Mouse (Mus musculus): ENCODE results near the gene Csf2rb. TPM values are rescaled to one million over a fixed set of nuclear protein-coding genes. Genes with fewer than 3 reads are reported as not detected.
"Not testable (repeated sequence)": the region's sequence is repeated elsewhere in the genome, so short reads cannot be mapped to it uniquely, and the experiment has no call there.

Gene Csf2rb
- total and polyA plus RNA-seq, 2 experiments: 1.8 to 3.6 TPM

DNA sequence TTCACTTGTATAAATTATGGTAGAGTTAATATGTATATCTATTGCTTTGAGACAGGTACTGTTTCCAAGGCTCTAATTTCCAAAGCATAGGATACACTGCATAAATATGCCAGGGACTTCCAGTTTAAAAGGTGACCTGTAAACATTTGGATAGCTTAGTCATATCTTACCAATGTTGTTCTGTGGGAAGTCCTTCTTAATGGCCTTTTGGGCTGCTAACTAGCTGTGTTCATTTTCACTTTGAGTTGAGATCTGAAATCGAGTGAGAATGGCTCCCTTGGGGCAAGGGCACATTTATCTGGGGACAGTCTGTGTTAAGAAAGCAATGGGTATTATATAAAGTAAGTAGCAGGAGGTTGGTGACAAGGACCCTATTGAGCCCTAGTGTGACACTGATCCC, 2.2 kb upstream of the Csf2rb start:
- H3K4me3 ChIP-seq (ENCODE audit: insufficient read depth, low read depth, low read length): no peak overlapping the region
- H3K79me2 ChIP-seq (ENCODE audit: control insufficient read depth, insufficient read depth, low read length): no peaks in the 10 kb centered on the region
- H3K36me3 ChIP-seq (ENCODE audit: control insufficient read depth, insufficient read depth, low read length): no peaks in the 10 kb centered on the region
- TF ChIP-seq CTCF (IDR thresholded peaks at IDR 0.05; ENCODE audit: low read depth, low read length) (no peak), POLR2A (IDR thresholded peaks at IDR 0.05; ENCODE audit: extremely low read depth, insufficient read depth, low read length) (no peak)
- no peaks in the 10 kb centered on the region for H3K27me3 ChIP-seq (ENCODE audit: control insufficient read depth, insufficient read depth, low read length)
- no peak for DNase-seq (ENCODE audit: extremely low read depth, low read depth, low spot score)
- H3K27ac ChIP-seq (replicated peaks; ENCODE audit: insufficient read depth, low read depth, low read length): no peak overlapping the region
- H3K9ac ChIP-seq (ENCODE audit: low read depth, low read length): no peak overlapping the region
- no peaks in the 10 kb centered on the region for H3K4me1 ChIP-seq (ENCODE audit: control insufficient read depth, insufficient read depth, low read length)
- 63% methylated on average over 1 of the region's 1 CpGs for WGBS

DNA sequence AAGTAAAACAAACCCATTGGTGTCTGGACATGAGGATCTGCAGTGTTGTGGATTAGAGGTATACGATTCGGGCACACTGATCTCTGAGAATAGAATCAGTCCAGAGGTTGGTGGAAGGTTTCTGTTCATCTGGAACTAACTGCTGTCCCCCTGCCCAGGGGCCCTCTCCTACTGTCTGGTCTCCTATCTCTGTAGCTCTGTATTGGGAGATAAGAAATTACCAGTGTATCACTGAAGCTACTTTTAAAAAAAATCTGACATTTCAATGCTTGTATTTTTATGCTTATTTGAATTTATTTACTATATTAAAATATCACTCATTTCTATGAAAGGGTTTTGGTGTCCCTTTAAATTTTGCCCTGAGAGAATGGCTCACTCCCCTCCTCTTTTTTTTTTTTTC, 1.3 kb upstream of the Csf2rb start:
- Histone ChIP-seq H3K27me3 (ENCODE audit: control insufficient read depth, insufficient read depth, low read length) (no peaks in the 10 kb centered on the region), H3K79me2 (ENCODE audit: control insufficient read depth, insufficient read depth, low read length) (no peaks in the 10 kb centered on the region), H3K4me3 (ENCODE audit: insufficient read depth, low read depth, low read length) (no peak overlapping the region), H3K36me3 (ENCODE audit: control insufficient read depth, insufficient read depth, low read length) (no peaks in the 10 kb centered on the region), H3K4me1 (ENCODE audit: control insufficient read depth, insufficient read depth, low read length) (no peaks in the 10 kb centered on the region), H3K27ac (replicated peaks; ENCODE audit: insufficient read depth, low read depth, low read length) (no peak overlapping the region), H3K9ac (ENCODE audit: low read depth, low read length) (no peak overlapping the region)
- no peak for DNase-seq (ENCODE audit: extremely low read depth, low read depth, low spot score)
- WGBS: 94% methylated on average over 2 of the region's 2 CpGs
- TF ChIP-seq POLR2A (IDR thresholded peaks at IDR 0.05; ENCODE audit: extremely low read depth, insufficient read depth, low read length) (no peak), CTCF (IDR thresholded peaks at IDR 0.05; ENCODE audit: low read depth, low read length) (no peak)

DNA sequence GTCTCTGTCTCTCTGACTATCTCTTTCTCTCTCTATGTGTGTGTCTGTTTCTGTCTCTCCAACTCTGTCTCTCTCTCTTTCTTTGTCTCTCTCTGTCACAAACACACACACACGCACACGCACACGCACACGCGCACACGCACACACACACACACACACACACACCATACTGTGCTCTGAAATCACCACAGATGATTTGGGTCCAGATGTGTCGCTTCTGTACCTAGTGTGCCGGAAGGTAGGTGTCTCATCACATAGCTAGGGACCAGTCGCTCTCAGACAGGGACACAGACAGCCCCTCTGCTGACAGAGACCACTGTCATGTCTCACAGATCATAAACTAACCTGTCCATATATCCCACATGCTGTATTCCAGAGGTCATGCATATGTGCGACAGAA, 1.2 kb downstream of the Csf2rb start:
- no peaks in the 10 kb centered on the region for H3K27me3 ChIP-seq (ENCODE audit: control insufficient read depth, insufficient read depth, low read length)
- H3K27ac ChIP-seq (replicated peaks; ENCODE audit: insufficient read depth, low read depth, low read length): no peak overlapping the region
- no peak overlapping the region for H3K9ac ChIP-seq (ENCODE audit: low read depth, low read length)
- no peaks in the 10 kb centered on the region for H3K79me2 ChIP-seq (ENCODE audit: control insufficient read depth, insufficient read depth, low read length)
- TF ChIP-seq POLR2A (IDR thresholded peaks at IDR 0.05; ENCODE audit: extremely low read depth, insufficient read depth, low read length) (no peak), CTCF (IDR thresholded peaks at IDR 0.05; ENCODE audit: low read depth, low read length) (no peak)
- WGBS: 84% methylated on average over 10 of the region's 10 CpGs
- no peak for DNase-seq (ENCODE audit: extremely low read depth, low read depth, low spot score)
- no peaks in the 10 kb centered on the region for H3K36me3 ChIP-seq (ENCODE audit: control insufficient read depth, insufficient read depth, low read length)
- peak overlapping the region; percentile 21; the same call in 1 of the 2 replicates for H3K4me3 ChIP-seq (ENCODE audit: insufficient read depth, low read depth, low read length)
- H3K4me1 ChIP-seq (ENCODE audit: control insufficient read depth, insufficient read depth, low read length): no peaks in the 10 kb centered on the region

DNA sequence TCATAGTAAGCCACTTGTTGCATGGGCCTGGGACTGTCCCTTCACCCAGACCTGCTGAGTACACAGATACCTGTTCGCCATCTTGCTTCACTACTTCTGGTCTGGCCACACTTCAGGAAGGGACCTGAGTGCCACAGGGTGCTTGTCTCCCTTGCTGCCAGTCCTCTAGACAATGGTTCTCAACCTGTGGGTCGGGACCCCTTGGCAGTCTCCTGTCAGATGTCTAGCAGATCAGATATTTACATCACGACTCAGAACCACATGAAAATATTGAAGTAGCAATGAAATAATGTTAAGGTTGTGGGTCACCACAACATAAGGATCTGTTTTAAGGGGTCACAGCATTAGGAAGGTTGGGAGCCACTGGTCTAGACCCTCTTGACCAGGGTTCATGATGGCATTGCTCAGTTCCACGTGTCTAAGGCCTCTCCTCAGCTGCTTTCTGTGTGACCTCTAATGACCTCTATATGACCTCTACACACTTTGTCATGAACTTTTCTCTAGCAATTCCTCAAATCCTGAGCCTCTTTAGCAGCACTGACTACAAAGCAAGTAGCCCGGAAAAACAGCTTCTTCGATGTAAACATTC, 2.3 kb downstream of the Csf2rb start:
- H3K36me3 ChIP-seq (ENCODE audit: control insufficient read depth, insufficient read depth, low read length); H3K4me1 ChIP-seq (ENCODE audit: control insufficient read depth, insufficient read depth, low read length); H3K27ac ChIP-seq (replicated peaks; ENCODE audit: insufficient read depth, low read depth, low read length); DNase-seq (ENCODE audit: extremely low read depth, low read depth, low spot score); H3K79me2 ChIP-seq (ENCODE audit: control insufficient read depth, insufficient read depth, low read length); H3K4me3 ChIP-seq (ENCODE audit: insufficient read depth, low read depth, low read length); H3K27me3 ChIP-seq (ENCODE audit: control insufficient read depth, insufficient read depth, low read length); H3K9ac ChIP-seq (ENCODE audit: low read depth, low read length): not testable (repeated sequence)
- WGBS: 86% methylated on average over 6 of the region's 6 CpGs

DNA sequence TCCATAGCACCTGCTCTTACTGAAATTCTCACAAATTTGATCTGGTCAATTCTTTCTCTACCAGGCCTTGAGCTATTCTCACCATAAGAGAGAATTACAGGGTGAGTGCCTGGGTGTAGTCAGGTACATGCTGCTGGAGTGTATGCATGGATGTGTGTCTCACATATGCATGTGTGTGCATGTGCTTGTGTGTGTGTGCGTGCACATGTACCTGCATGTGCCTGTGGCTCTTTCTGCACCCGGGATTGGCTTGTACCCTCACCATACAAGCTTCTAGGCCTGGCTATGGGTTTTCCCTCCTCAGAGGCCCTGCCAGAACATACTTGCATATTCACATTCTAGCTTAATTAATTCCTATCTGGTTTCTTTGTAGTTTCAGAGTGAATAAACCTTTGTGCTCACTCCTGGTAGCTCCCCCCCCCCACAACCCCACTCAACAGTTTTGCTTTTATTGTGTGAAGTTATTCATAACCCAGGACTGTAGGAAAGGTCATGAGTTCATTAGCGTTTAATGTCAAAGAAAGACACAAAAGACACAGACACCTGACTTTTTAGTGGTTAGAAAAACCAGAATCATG, 3.1 kb downstream of the Csf2rb start:
- Histone ChIP-seq H3K79me2 (ENCODE audit: control insufficient read depth, insufficient read depth, low read length) (no peaks in the 10 kb centered on the region), H3K9ac (ENCODE audit: low read depth, low read length) (no peak overlapping the region), H3K27ac (replicated peaks; ENCODE audit: insufficient read depth, low read depth, low read length) (no peak overlapping the region), H3K4me3 (ENCODE audit: insufficient read depth, low read depth, low read length) (no peak overlapping the region), H3K27me3 (ENCODE audit: control insufficient read depth, insufficient read depth, low read length) (no peaks in the 10 kb centered on the region), H3K36me3 (ENCODE audit: control insufficient read depth, insufficient read depth, low read length) (no peaks in the 10 kb centered on the region), H3K4me1 (ENCODE audit: control insufficient read depth, insufficient read depth, low read length) (no peaks in the 10 kb centered on the region)
- TF ChIP-seq CTCF (IDR thresholded peaks at IDR 0.05; ENCODE audit: low read depth, low read length): no peak
- no peak for DNase-seq (ENCODE audit: extremely low read depth, low read depth, low spot score)
- 85% methylated on average over 3 of the region's 3 CpGs for WGBS

DNA sequence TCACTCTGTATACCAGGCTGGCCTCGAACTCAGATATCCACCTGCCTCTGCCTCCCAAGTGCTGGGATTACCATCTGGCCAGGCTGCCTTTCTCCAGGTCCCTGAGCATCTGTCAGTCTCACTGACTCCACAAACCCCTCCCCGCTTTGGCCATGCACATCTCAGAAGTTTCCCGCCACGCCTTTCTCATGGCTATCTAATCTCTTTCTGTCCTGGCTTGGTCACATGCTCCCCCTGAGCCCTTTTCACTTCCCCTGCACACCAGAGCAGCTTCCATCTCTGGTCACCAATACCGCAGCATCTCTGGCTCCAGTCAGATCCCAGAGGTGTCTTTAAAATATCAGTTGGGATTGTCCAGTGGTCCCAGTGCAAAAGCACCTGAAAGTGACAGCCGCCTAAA, 4.4 kb downstream of the Csf2rb start:
- not testable (repeated sequence) for H3K4me1 ChIP-seq (ENCODE audit: control insufficient read depth, insufficient read depth, low read length); H3K79me2 ChIP-seq (ENCODE audit: control insufficient read depth, insufficient read depth, low read length); H3K36me3 ChIP-seq (ENCODE audit: control insufficient read depth, insufficient read depth, low read length); H3K27ac ChIP-seq (replicated peaks; ENCODE audit: insufficient read depth, low read depth, low read length); H3K9ac ChIP-seq (ENCODE audit: low read depth, low read length); H3K27me3 ChIP-seq (ENCODE audit: control insufficient read depth, insufficient read depth, low read length); H3K4me3 ChIP-seq (ENCODE audit: insufficient read depth, low read depth, low read length); DNase-seq (ENCODE audit: extremely low read depth, low read depth, low spot score)
- WGBS: 81% methylated on average over 6 of the region's 6 CpGs
